Mouse (Mus musculus) embryo, embryonic 10.5 days (tissue): ENCODE data around the gene Lpar2.
A peak's percentile ranks its signal among the peaks of the same experiment; 100 is the strongest.

Experiments
- DNase-seq: peaks from one replicate; pipeline ENCODE4 v3.0.0-alpha.2; 2015; ENCODE audit warnings: low spot score

Gene Lpar2

DNA sequence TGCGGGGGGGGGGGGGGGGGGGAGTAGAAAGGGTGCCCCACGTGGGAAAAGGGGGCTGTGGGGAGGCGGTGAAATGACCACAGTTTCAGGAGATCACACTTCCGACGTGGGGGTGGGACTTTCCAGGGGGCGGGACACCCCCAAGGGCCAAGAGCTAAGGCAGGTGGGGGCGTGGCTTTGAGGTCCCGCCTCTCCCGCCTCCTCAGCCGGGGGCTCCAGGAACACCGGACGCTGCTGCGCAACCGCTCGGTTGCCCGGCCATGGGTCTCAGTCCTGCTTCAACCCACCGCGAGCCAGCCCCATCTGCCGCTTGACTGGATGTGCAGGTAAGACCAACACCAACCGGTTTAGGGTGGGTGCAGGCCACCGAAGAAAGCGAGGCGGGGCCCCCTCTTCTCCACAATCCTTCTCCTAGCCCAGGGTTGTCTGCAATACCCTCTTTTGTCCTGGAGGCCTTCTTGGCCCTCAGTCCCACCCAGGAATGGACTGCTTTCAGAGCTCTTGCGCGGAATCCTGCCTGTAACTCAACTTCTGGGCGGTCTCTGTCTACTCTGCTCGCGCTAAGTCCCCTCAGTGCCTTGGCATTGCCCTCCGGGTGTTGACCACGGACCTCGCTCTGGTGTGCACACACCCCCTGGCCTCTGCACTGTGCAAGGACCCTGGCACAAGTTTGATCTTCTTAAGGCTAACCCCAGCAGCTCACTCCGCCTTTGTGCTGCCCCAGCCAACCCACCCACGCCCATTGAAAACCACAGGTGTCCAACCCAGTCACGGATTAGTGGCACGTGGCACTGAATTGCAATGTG, at the start of gene Lpar2:
TSS of gene Lpar2 (plus strand) at position 44 of the 806 bp plus-strand sequence.
- DNase-seq, result peak; percentile 91

DNA sequence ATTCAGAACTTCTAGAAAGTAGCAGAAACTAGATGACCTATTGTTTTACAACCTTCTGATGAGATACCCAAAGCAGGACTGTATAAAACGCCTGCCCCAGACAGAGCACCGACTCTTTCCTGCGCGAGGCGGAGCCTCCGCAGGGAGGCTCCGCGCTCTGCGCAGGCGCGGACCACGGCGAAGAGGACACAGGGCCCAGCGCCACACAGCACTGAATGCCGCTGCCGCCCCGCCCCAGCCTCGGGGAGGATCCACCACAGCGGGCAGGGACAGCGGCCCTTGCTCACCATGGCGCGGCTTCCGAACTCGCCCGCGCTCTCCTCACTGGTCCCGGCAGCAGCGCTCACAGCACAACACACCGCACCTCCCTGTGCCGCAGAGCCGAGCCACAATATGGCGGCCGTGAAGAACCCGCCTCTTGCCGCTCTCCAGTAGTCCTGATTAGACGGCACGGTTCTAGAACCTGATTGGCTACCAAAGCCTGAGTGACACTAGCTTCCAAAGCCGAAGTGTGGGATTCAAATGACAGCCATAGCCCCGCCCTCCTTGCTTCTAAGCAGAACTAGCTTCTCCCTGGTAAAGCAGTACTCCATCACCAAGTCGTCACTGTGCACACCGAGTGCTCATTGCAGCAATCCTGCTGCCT, 47.6 kb upstream of the Lpar2 start, which contains the start of gene Gm20422:
TSS of gene Gm20422 (minus strand) at position 384 of the 646 bp plus-strand sequence.
- peak; percentile 99 for DNase-seq

DNA sequence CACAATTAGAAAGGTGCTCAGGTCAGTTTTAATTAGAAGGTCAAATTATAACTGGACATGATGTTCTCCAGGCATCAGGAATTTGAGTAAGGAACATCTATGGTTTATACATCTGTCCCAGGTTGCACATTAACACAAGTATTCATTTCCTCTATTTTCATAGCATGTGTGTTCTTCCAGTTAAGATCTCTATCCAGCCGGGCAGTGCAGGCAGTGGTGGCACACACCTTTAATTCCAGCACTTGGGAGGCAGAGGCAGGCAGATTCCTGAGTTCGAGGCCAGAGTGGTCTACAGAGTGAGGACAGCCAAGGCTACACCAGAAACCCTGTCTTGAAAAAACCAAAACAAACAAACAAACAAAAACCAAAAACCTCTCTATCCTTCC, 47.1 kb upstream of the Lpar2 start:
- no peak for DNase-seq

DNA sequence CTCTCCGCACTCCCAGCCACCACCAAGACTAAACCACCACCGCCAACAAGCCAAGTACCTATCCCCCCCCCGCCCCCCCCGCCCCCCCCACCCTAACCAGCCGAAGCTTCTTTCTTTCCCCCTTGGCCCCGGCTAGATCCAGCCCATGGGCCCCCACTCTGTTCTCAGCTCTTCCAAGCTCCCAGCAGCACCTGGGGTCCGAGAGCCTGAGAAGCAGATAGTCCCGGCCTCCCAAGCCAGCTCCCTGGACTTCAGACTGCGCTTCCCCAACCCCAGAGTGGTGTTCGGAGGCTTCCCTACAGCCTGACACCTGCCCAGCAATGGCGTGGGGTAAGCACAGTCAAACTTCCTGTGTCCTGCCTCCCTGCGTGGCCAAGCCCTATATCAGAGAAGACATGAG, 45.1 kb upstream of the Lpar2 start:
- no peak for DNase-seq

DNA sequence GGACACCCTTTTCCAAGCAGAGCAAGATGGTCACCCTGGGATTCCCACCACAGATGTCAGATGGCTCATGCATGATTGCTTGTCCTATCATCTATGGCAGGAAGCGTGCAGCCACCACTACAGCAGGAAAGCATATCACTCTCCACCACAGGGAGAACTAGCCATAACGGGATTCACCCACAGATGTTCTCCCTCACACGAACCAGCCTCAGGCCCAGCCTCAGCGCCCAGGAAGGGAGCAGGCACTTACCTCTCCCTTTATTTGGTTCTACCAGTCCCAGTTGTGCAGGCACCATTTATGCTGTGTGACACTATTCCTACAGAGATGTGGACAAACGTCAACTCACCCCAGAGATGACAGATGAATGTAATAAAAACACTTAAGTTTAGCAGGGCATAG, 33.1 kb upstream of the Lpar2 start:
- DNase-seq, result no peak

DNA sequence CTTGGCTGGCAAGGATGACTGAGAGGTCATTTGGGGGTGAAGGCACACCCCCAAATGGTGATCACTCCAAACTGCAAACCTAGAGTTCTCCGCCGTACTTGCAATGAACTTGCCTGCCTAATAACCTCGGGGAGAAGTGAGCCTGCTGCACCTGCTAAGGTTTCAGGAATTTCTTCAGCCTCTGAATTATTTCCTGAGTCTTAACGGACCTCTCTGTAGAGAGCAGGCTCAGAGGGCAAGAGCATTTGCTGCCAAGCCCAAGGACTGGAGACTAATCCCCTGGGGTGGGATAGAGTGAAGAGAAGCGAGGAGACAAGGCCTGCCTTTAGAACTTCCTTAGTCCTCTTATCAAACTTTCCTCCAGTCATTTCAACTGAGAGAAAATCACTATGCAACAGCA, 32.5 kb upstream of the Lpar2 start:
- no peak for DNase-seq

DNA sequence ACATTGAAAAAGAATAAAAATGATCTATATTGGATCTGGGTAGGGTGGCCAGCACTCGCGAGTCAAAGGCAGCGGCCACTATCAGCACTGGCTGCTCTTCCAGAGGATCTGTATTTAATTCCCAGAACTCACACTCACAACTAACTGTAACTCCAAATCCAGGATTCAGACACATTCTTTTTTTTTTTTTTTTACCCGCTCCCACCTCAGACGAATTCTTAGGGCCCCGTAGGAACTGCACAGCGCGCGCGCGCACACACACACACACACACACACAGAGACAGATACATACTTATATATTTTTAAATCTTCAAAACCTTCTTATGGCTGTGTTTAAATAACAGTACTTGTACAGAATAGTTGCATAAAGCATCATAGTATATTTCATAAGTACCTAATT, 31.9 kb upstream of the Lpar2 start:
- no peak for DNase-seq

DNA sequence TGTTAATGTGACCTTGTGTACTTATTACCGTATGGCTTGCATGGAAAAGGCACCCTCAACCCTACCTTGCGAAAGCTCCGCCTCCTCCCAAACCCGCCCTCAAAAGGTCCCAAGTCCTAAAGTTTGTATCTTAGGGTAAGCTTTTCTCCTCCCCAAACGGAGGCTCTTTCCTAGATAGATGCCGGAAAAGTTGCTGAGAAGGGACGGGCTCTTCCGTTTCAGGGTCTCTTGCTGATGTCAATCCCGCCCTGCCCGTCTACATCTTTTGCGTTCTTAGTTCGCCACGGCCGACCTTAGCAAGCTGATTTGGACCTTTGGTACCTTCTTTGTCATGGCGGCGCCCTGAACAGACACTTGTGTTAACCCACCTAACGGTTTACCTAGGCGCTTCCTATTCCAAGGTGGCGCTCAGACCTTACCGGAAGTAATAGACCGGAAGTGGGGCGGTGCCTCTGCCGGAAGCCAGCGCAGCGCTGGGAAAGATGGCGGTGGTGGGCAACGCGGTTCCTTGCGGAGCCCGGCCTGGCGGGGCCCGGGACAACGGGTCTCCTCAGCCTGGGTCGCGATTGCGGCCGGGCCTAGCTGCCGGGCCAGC, 31.4 kb upstream of the Lpar2 start, which contains the start of the genes Atp13a1 and Zfp866:
TSS of gene Atp13a1 (plus strand) at position 391 of the 595 bp plus-strand sequence.
TSS of gene Zfp866 (minus strand) at position 406 of the 595 bp plus-strand sequence.
- DNase-seq, result peak; percentile 95

DNA sequence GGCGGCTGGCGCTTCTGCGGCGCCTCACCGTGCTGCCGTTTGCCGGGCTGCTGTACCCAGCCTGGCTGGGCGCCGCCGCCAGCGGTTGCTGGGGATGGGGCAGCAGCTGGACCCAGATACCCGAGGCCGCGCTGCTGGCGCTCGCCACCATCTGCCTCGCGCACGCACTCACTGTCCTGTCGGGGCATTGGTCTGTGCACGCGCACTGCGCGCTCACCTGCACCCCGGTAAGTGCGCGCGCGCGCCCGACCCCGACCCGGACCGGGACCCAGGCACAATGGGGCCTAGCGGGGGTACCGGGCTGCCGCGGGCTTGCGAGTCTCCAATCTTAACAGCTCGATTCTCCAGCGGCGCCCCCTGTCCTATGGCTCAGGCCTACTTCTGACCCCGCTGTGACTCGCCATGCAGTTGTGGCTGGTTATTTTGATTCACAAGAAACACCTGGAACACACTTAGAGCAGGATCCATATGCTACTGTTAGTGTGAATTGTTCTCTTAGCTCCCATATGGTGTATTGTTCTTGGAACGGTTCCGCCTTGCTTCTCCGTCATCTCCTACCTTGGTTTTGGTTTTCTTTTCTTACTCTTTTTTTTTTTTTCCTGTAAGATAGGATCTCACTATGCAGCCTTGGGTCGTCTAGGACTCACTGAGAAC, 30.7 kb upstream of the Lpar2 start:
- peak; percentile 56 for DNase-seq

DNA sequence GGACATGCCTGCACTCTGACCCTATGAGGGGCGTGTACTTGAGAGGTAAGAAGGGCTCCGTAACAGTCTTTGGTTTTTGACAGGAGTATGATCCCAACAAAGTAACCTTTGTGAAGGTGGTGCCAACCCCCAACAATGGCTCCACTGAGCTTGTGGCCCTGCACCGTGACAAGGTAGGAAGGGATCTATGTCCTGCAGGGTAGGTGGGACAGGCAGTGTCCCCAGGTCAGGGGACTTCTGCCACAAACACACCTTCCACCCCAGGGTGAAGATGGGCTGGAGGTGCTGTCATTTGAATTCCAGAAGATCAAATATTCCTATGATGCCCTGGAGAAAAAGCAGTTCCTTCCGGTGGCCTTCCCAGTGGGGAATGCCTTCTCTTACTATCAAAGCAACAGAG, 28.6 kb upstream of the Lpar2 start:
- no peak for DNase-seq

DNA sequence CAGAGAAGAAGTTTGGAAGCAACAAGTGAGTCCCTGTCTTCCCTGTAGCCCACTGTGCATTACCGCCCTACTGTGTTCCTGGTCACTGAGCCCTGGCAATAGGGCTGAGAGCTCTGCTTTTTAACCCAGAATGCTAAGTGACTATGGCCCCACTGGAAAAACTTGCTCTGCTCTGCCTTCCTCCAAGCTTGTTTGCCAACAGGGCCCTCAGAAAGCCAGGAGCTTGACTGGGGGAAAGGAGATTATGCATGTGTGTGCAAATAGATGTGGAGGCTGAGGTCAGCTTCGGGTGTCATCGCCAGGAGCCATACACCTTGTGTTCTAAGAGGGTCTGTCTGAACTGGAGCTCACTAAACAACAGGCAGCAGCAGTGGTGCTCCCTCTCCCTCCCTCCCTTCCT, 28.1 kb upstream of the Lpar2 start:
- no peak for DNase-seq

DNA sequence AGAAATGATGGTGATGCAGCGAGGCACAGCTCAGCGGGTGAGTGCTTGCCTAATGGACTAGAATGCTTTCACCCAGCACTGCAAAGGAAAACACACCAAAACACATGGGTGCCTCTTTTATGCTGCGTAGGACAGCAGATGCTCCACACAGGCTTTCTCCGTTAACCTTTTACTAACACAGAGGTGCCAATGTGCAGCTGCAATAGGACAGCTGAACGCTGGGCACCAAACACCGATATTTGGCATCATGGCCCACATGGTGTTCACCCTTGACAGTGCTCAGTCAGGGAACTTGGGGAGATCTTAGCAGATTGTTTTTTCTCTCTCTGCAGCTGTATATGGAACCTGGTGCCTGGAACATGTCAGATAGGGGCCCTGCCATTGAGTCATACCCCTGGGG, 27.3 kb upstream of the Lpar2 start:
- DNase-seq, result no peak

DNA sequence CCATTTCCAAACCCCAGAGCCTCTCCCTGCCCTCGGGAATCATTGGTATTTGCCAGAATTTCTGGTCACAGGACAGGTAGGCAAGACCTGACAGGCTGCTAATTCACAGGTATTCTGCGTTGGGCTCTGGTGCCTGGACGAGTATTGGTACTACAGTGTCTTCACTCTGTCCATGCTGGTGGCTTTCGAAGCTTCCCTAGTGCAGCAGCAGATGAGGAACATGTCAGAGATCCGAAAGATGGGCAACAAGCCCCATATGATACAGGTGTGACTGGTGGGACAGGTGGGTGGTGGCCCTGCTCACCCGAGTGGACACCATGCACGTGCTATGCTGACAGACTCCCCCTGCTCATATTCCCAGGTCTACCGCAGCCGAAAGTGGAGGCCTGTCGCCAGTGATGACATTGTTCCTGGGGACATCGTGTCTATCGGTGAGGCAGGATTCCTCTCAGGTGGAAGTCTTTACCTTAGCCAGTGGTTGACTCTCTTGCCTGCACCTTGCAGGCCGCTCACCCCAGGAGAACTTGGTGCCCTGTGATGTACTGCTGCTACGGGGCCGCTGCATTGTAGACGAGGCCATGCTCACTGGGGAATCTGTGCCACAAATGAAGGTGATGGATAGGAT, 25.4 kb upstream of the Lpar2 start:
- DNase-seq, result no peak

DNA sequence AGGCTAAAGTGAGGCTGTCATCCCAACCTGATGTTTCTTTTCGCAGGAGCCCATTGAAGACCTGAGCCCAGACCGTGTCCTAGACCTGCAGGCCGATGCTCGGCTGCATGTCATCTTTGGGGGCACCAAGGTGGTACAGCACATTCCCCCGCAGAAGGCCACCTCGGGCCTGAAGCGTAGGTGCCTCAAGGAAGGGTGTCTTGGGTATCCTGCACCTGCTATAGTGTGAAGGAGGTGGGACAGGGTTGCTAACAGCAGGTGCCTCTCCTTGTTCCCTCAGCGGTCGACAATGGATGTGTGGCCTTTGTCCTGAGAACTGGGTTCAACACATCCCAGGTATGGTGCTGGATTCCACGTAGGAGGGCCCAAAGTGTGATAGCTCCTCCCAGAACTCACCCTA, 24.6 kb upstream of the Lpar2 start:
- DNase-seq, result no peak

DNA sequence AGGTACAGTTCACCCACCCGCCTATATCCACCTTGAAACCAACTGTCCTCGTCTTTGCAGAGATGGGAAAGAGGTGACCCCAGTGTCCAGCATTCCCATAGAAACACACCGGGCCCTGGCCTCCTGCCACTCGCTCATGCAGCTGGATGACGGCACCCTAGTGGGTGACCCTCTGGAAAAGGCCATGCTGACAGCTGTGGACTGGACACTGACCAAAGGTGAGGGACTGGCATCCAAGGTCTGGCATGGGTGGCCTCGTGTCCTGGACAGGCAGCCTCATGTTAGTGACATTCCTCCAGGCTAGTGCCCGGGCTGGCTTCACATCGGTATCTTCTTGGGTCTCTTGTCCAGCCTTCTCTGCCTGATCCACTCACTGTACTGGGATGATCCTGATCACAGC, 23.0 kb upstream of the Lpar2 start:
- DNase-seq, result no peak

DNA sequence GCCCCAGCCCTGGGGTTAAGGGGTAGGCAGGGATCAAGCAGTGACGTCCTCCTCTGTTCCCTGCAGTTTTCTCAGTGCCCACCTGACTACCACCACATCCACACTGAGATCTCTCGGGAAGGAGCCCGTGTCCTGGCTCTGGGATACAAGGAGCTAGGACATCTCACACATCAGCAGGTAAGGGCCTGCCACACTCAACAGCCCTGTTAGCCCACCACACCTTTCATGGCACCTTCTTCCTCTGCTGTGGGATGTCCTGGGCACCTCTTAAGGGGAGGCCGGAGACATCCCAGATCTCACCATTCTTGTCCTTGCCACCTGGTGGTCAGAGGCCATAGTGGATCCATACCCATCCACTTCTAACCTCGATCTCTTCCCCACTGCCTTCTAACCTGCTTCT, 22.3 kb upstream of the Lpar2 start:
- DNase-seq, result no peak

DNA sequence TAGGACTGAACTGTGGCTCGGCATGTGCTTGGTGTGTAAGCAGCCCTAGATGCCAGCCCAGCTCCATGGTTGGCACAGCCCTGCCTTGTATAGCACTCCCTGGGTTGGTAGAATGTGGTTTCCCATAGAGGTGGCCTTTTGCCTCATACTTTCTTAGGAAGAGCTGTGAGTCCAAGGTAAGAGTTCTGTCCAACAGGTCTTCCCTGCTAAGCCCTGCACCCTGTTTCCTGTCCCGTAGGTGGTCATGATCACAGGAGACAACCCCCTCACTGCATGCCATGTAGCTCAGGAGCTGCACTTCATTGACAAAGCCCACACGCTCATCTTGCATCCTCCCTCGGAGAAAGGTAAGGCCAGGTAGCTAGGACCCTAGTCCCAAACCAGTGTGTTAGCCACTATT, 20.4 kb upstream of the Lpar2 start:
- DNase-seq, result no peak

DNA sequence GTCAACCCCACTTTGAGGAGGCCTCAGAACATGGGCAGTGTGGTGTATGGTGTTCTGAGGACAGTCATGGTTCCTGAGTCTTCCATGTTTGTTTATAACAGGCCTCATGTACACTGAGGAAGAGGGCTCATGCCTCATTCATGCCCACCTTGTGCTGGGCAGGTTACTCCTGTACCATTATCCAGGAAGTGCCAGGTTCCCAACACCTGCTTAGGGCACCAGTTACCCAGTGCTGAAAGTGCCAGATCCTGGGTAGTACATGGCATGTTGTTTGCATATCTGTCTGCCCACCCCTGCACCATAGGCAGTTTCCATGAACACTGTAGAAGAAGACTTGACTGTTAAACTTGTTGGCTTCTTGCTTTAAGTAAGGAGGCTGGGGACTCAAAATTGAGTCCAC, 20.0 kb upstream of the Lpar2 start:
- no peak for DNase-seq

DNA sequence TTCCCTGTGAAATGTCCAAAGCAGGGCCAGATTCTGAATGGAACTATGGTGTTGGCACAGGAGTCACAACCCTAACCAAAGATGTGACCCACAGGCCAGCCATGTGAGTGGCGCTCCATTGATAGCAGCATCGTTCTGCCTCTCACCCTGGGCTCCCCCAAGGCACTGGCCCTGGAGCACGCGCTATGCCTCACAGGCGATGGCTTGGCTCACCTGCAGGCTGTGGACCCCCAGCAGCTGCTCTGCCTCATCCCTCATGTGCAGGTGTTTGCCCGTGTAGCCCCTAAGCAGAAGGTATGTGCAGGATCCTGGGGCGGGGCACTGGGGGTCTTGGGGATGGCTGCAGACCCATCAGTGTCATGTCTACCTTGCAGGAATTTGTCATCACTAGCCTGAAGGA, 18.9 kb upstream of the Lpar2 start:
- no peak for DNase-seq

DNA sequence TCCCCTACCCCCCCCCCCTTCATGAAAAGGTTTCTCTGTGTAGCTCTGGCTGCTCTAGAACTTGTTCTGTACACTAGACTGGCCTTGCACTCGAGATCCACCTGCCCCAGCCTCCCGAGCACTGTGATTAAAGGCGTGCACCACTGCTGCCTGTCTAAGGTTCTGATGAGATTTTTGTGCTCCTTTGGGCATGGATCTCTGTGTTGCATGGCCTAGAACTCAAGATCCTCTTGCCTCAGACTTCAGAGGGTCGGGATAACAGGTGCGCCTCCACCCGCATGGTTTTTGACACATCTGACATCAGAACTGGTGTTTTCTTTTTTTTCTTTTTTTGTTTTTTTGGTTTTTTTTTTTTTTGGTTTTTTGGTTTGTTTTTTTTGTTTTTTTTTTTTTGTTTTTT, 17.7 kb upstream of the Lpar2 start:
- DNase-seq, result no peak

DNA sequence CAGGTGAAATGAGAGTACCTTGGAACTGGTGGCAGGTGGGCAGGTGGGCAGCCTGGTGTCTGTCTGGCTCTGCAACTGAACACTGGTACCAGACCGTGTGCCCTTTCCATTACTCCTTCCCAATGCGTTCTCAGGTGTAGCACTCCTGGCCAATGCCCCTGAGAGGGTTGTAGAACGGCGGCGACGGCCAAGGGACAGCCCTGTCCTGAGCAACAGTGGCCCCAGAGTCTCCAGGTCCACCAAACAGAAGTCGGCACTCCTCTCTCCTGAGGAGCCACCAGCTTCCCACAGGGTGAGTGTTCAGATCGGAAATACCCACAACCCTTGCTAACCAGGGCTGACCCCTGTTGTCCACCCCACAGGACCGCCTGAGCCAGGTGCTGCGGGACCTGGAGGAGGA, 17.1 kb upstream of the Lpar2 start:
- DNase-seq, result no peak

DNA sequence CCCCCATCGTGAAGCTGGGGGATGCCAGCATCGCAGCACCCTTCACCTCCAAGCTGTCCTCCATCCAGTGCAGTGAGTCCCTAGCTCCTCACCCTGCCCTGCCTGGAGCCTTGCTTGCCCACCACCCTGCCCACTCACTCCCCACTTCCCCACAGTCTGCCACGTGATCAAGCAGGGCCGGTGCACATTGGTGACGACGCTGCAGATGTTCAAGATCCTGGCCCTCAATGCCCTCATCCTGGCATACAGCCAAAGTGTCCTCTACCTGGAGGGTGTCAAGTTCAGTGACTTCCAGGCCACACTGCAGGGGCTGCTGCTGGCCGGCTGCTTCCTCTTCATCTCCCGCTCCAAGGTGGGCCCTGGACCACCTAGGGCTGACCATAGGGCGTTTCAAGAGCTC, 16.7 kb upstream of the Lpar2 start:
- no peak for DNase-seq
